Mouse (Mus musculus) CH12.LX (cell line): Measurements from ENCODE around the gene Slc15a4. TPM values are rescaled to one million over a fixed set of nuclear protein-coding genes. Genes with fewer than 3 reads are reported as not detected.

ENCODE experiments used
- DNase-seq: peaks from one replicate; pipeline ENCODE4 v3.0.0-alpha.2; 2013; ENCODE audit errors: extremely low read depth
- H3K27ac ChIP-seq: 2 replicates; pipeline ENCODE4 v1.5.1; 2012; ENCODE audit warnings: low read depth, mild to moderate bottlenecking, control low read depth, moderate library complexity; ENCODE audit not compliant: insufficient read depth
- H3K27me3 ChIP-seq: replicated peaks from 2 replicates; pipeline ENCODE3; 2012; ENCODE audit warnings: inconsistent platforms
- H3K36me3 ChIP-seq, 2 experiments: replicated peaks in 1 of 2; 2 replicates each; pipeline versions ENCODE3 to v1.6.1; 2012; ENCODE audit warnings: inconsistent platforms in 1 of 2, low read length in 1 of 2, mild to moderate bottlenecking in 1 of 2, mixed read lengths in 1 of 2, moderate library complexity in 1 of 2; ENCODE audit not compliant: control insufficient read depth in 1 of 2, insufficient read depth in 1 of 2
- H3K4me1 ChIP-seq, 2 experiments: 2 replicates each; pipeline ENCODE4 v1.6.1; 2012; ENCODE audit warnings: inconsistent platforms in 1 of 2, moderate library complexity in 1 of 2; ENCODE audit not compliant: insufficient read depth in 2 of 2, control insufficient read depth in 1 of 2
- H3K4me2 ChIP-seq: 2 replicates; pipeline ENCODE4 v1.6.1; 2012; ENCODE audit warnings: low read depth, mild to moderate bottlenecking, control low read depth; ENCODE audit not compliant: poor library complexity, insufficient read depth, severe bottlenecking
- H3K4me3 ChIP-seq, 3 experiments: fragments of 150-350 bp in 1 of 3; sonication (generic) in 1 of 3; replicated peaks in 1 of 3; 2 replicates each; pipeline versions ENCODE3 to v1.5.1; 2011 to 2012; ENCODE audit warnings: low read depth in 2 of 3, low read length in 2 of 3, mild to moderate bottlenecking in 2 of 3, moderate library complexity in 2 of 3, control low read depth in 1 of 3, improper control_type of control experiment in 1 of 3, inconsistent platforms in 1 of 3, mixed read lengths in 1 of 3; ENCODE audit not compliant: poor library complexity in 1 of 3
- H3K79me2 ChIP-seq: replicated peaks from 2 replicates; pipeline ENCODE4 v1.6.1; 2012; ENCODE audit warnings: mild to moderate bottlenecking, moderate library complexity; ENCODE audit not compliant: control insufficient read depth, poor library complexity, insufficient read depth, severe bottlenecking; ENCODE audit errors: extremely low read depth
- H3K9ac ChIP-seq: 2 replicates; pipeline ENCODE4 v1.6.1; 2012; ENCODE audit warnings: low read depth, mild to moderate bottlenecking, control low read depth, moderate library complexity; ENCODE audit not compliant: insufficient read depth
- H3K9me3 ChIP-seq: replicated peaks from 2 replicates; pipeline ENCODE3; 2012; ENCODE audit warnings: low read length, inconsistent platforms, mixed read lengths
- CHD2 ChIP-seq: IDR thresholded peaks from 2 replicates; pipeline ENCODE4 v1.6.1; 2011; ENCODE audit warnings: low read length, improper control_type of control experiment
- CTCF ChIP-seq, 2 experiments: IDR thresholded peaks in 1 of 2; conservative IDR thresholded peaks in 1 of 2; 2 replicates each; pipeline ENCODE4 v1.5.1; 2011 to 2012; ENCODE audit warnings: low read depth in 2 of 2, low read length in 2 of 2, improper control_type of control experiment in 1 of 2, inconsistent platforms in 1 of 2, mild to moderate bottlenecking in 1 of 2, moderate library complexity in 1 of 2
- ELF1 ChIP-seq: IDR thresholded peaks from 2 replicates; pipeline ENCODE4 v1.6.1; 2014; ENCODE audit warnings: low read depth, mild to moderate bottlenecking, inconsistent platforms, low read length, improper control_type of control experiment
- KAT2A ChIP-seq: IDR thresholded peaks from 2 replicates; pipeline ENCODE4 v1.6.1; 2012; ENCODE audit warnings: low read length, improper control_type of control experiment, inconsistent platforms; ENCODE audit not compliant: insufficient replicate concordance
- MAFK ChIP-seq: IDR thresholded peaks from 2 replicates; pipeline ENCODE4 v1.6.1; 2011; ENCODE audit warnings: low read length, improper control_type of control experiment; ENCODE audit not compliant: insufficient replicate concordance
- MAX ChIP-seq: IDR thresholded peaks from 2 replicates; pipeline ENCODE4 v1.6.1; 2011; ENCODE audit warnings: low read length, improper control_type of control experiment
- MEF2A ChIP-seq: IDR thresholded peaks from 2 replicates; pipeline ENCODE4 v1.6.1; 2014; ENCODE audit warnings: low read depth, mild to moderate bottlenecking, inconsistent platforms, low read length, improper control_type of control experiment, borderline replicate concordance
- MYC ChIP-seq: IDR thresholded peaks from 2 replicates; pipeline ENCODE4 v1.6.1; 2011; ENCODE audit warnings: low read depth, mild to moderate bottlenecking, improper control_type of control experiment, low read length
- POLR2A ChIP-seq: IDR thresholded peaks from 2 replicates; pipeline ENCODE4 v1.6.1; 2011; ENCODE audit warnings: low read depth, mild to moderate bottlenecking, improper control_type of control experiment, low read length
- RAD21 ChIP-seq: IDR thresholded peaks from 2 replicates; pipeline ENCODE4 v1.6.1; 2011; ENCODE audit warnings: low read depth, mild to moderate bottlenecking, low read length, improper control_type of control experiment, moderate library complexity
- SMC3 ChIP-seq: IDR thresholded peaks from 2 replicates; pipeline ENCODE4 v1.6.1; 2011; ENCODE audit warnings: low read depth, low read length, improper control_type of control experiment
- ZC3H11A ChIP-seq: IDR thresholded peaks from 2 replicates; pipeline ENCODE4 v1.6.1; 2012; ENCODE audit warnings: low read depth, mild to moderate bottlenecking, inconsistent platforms, low read length, improper control_type of control experiment
- ZKSCAN1 ChIP-seq: IDR thresholded peaks from 2 replicates; pipeline ENCODE4 v1.6.1; 2012; ENCODE audit warnings: low read depth, inconsistent platforms, low read length, improper control_type of control experiment, borderline replicate concordance
- ZNF384 ChIP-seq: IDR thresholded peaks from 2 replicates; pipeline ENCODE4 v1.6.1; 2012; ENCODE audit warnings: low read depth, low read length, improper control_type of control experiment, inconsistent platforms
- dilution Hi-C: fragments of 300-500 bp; cut with MboI; formaldehyde crosslinking; loops from 2 replicates; pipeline ENCODE4 v1.14.3; 2020; ENCODE audit warnings: low sequenced_read_pairs; ENCODE audit not compliant: extremely low pct_unique_long_range_greater_than_20kb, extremely low pct_ligation_motif_present
- in situ Hi-C: fragments of 300-500 bp; cut with MboI; formaldehyde crosslinking; loops from 3 replicates; pipeline ENCODE4 v1.14.3; 2019; ENCODE audit warnings: low sequenced_read_pairs, low pct_ligation_motif_present, low pct_unique_long_range_greater_than_20kb, mixed read lengths
- polyA plus RNA-seq: library from polyadenylated mRNA; unstranded; fragments of >175 nt; gene quantifications from 2 replicates; pipeline ENCODE4 v1.2.1, GENCODE M21; 2012; ENCODE audit warnings: low read depth; ENCODE audit not compliant: insufficient read length
- total RNA-seq, 2 experiments: library from RNA; depleted of rRNA; stranded (reverse); fragments of 300-350 nt in 1 of 2; fragments of >200 nt in 1 of 2; gene quantifications; 2 replicates each; pipeline ENCODE4 v1.2.3; 2012 to 2014

Gene Slc15a4
- total and polyA plus RNA-seq, 3 experiments: 25.7 to 52.7 (median 25.8) TPM

GRCm38 (mm10) chr5:127649077-127649476, 16.4 kb upstream of the Slc15a4 start:
- H3K9me3 ChIP-seq: peaks cover 28% of the 10 kb centered on the region
- H3K4me1 ChIP-seq: no peaks in the 10 kb centered on the region
- no peaks in the 10 kb centered on the region for H3K79me2 ChIP-seq
- in situ Hi-C loops: no loop called here
- DNase-seq: peak; percentile 21
- H3K27ac ChIP-seq: no peak overlapping the region
- H3K36me3 ChIP-seq: no peaks in the 10 kb centered on the region
- no peaks in the 10 kb centered on the region for H3K27me3 ChIP-seq
- no peak overlapping the region for H3K4me2 ChIP-seq
- TF ChIP-seq ZC3H11A (no peak), MAX (no peak), SMC3 (peak; percentile 37), CTCF (conservative IDR thresholded peaks at IDR 0.05 in 1 of 2, IDR thresholded peaks at IDR 0.05 in 1 of 2; ENCODE audit: low read depth in 2 of 2, low read length in 2 of 2) (peak in 1 of 2 experiments; percentile 53; a peak in 2 of 4 replicates), RAD21 (peak; percentile 35)
- TF ChIP-seq, all 38 proteins: peak for 3
- no peak overlapping the region for H3K4me3 ChIP-seq
- dilution Hi-C loops: no loop called here
- no peak overlapping the region for H3K9ac ChIP-seq

GRCm38 (mm10) chr5:127648046-127648445, 15.3 kb upstream of the Slc15a4 start:
- in situ Hi-C loops (no loop called here), dilution Hi-C loops (no loop called here)
- H3K79me2 ChIP-seq: no peaks in the 10 kb centered on the region
- no peak overlapping the region for H3K27ac ChIP-seq
- no peaks in the 10 kb centered on the region for H3K36me3 ChIP-seq
- no peak overlapping the region for H3K4me3 ChIP-seq
- no peak overlapping the region for H3K4me2 ChIP-seq
- TF ChIP-seq SMC3 (peak; percentile 28), ZC3H11A (no peak), CTCF (conservative IDR thresholded peaks at IDR 0.05 in 1 of 2, IDR thresholded peaks at IDR 0.05 in 1 of 2; ENCODE audit: low read depth in 2 of 2, low read length in 2 of 2) (peak; percentile 28 to 46; a peak in 2 of 4 replicates), RAD21 (peak; percentile 19)
- DNase-seq: peak; percentile 35
- no peak overlapping the region for H3K9ac ChIP-seq
- H3K9me3 ChIP-seq: peaks cover 26% of the 10 kb centered on the region
- H3K27me3 ChIP-seq: no peaks in the 10 kb centered on the region
- no peaks in the 10 kb centered on the region for H3K4me1 ChIP-seq

- Histone ChIP-seq H3K4me3 (no peak overlapping the region), H3K9me3 (peaks cover 40% of the 10 kb centered on the region), H3K4me1 (no peaks in the 10 kb centered on the region), H3K79me2 (no peaks in the 10 kb centered on the region), H3K27ac (no peak overlapping the region), H3K27me3 (no peaks in the 10 kb centered on the region), H3K4me2 (no peak overlapping the region), H3K9ac (no peak overlapping the region), H3K36me3 (no peaks in the 10 kb centered on the region)
- no peak for DNase-seq
- dilution Hi-C loops: no loop called here
- in situ Hi-C loops: loop anchor here (5.0 kb wide), 1 partner anchor 39 kb away; no protein-coding TSS in a partner anchor
- no peak for TF ChIP-seq POLR2A
- no peak for TF ChIP-seq MAX
- TF ChIP-seq KAT2A: no peak
- no peak for TF ChIP-seq ZNF384
- TF ChIP-seq ELF1: no peak
- TF ChIP-seq CHD2: no peak
- TF ChIP-seq ZKSCAN1: no peak
- TF ChIP-seq MEF2A: no peak
- no peak for TF ChIP-seq MYC
- no peak for TF ChIP-seq MAFK
- TF ChIP-seq, all 38 proteins: peak for 0
Observed at GRCm38 (mm10) chr5:127641185-127641958, 8.7 kb upstream of the Slc15a4 start.
